Mouse (Mus musculus) CH12.LX (cell line): ENCODE results near the gene Imp4. TPM values are rescaled to one million over a fixed set of nuclear protein-coding genes. Genes with fewer than 3 reads are reported as not detected.

Source experiments
- DNase-seq: peaks from one replicate; pipeline ENCODE4 v3.0.0-alpha.2; 2013; ENCODE audit errors: extremely low read depth
- H3K27ac ChIP-seq: 2 replicates; pipeline ENCODE4 v1.5.1; 2012; ENCODE audit warnings: low read depth, mild to moderate bottlenecking, control low read depth, moderate library complexity; ENCODE audit not compliant: insufficient read depth
- H3K27me3 ChIP-seq: replicated peaks from 2 replicates; pipeline ENCODE3; 2012; ENCODE audit warnings: inconsistent platforms
- H3K36me3 ChIP-seq, 2 experiments: replicated peaks in 1 of 2; 2 replicates each; pipeline versions ENCODE3 to v1.6.1; 2012; ENCODE audit warnings: inconsistent platforms in 1 of 2, low read length in 1 of 2, mild to moderate bottlenecking in 1 of 2, mixed read lengths in 1 of 2, moderate library complexity in 1 of 2; ENCODE audit not compliant: control insufficient read depth in 1 of 2, insufficient read depth in 1 of 2
- H3K4me1 ChIP-seq, 2 experiments: 2 replicates each; pipeline ENCODE4 v1.6.1; 2012; ENCODE audit warnings: inconsistent platforms in 1 of 2, moderate library complexity in 1 of 2; ENCODE audit not compliant: insufficient read depth in 2 of 2, control insufficient read depth in 1 of 2
- H3K4me2 ChIP-seq: 2 replicates; pipeline ENCODE4 v1.6.1; 2012; ENCODE audit warnings: low read depth, mild to moderate bottlenecking, control low read depth; ENCODE audit not compliant: poor library complexity, insufficient read depth, severe bottlenecking
- H3K4me3 ChIP-seq, 3 experiments: fragments of 150-350 bp in 1 of 3; sonication (generic) in 1 of 3; replicated peaks in 1 of 3; 2 replicates each; pipeline versions ENCODE3 to v1.5.1; 2011 to 2012; ENCODE audit warnings: low read depth in 2 of 3, low read length in 2 of 3, mild to moderate bottlenecking in 2 of 3, moderate library complexity in 2 of 3, control low read depth in 1 of 3, improper control_type of control experiment in 1 of 3, inconsistent platforms in 1 of 3, mixed read lengths in 1 of 3; ENCODE audit not compliant: poor library complexity in 1 of 3
- H3K79me2 ChIP-seq: replicated peaks from 2 replicates; pipeline ENCODE4 v1.6.1; 2012; ENCODE audit warnings: mild to moderate bottlenecking, moderate library complexity; ENCODE audit not compliant: control insufficient read depth, poor library complexity, insufficient read depth, severe bottlenecking; ENCODE audit errors: extremely low read depth
- H3K9ac ChIP-seq: 2 replicates; pipeline ENCODE4 v1.6.1; 2012; ENCODE audit warnings: low read depth, mild to moderate bottlenecking, control low read depth, moderate library complexity; ENCODE audit not compliant: insufficient read depth
- H3K9me3 ChIP-seq: replicated peaks from 2 replicates; pipeline ENCODE3; 2012; ENCODE audit warnings: low read length, inconsistent platforms, mixed read lengths
- CHD1 ChIP-seq: IDR thresholded peaks from 2 replicates; pipeline ENCODE4 v1.6.1; 2012; ENCODE audit warnings: low read depth, low read length, improper control_type of control experiment, inconsistent platforms
- CHD2 ChIP-seq: IDR thresholded peaks from 2 replicates; pipeline ENCODE4 v1.6.1; 2011; ENCODE audit warnings: low read length, improper control_type of control experiment
- CTCF ChIP-seq, 2 experiments: IDR thresholded peaks in 1 of 2; conservative IDR thresholded peaks in 1 of 2; 2 replicates each; pipeline ENCODE4 v1.5.1; 2011 to 2012; ENCODE audit warnings: low read depth in 2 of 2, low read length in 2 of 2, improper control_type of control experiment in 1 of 2, inconsistent platforms in 1 of 2, mild to moderate bottlenecking in 1 of 2, moderate library complexity in 1 of 2
- ELF1 ChIP-seq: IDR thresholded peaks from 2 replicates; pipeline ENCODE4 v1.6.1; 2014; ENCODE audit warnings: low read depth, mild to moderate bottlenecking, inconsistent platforms, low read length, improper control_type of control experiment
- ETS1 ChIP-seq: conservative IDR thresholded peaks from 2 replicates; pipeline ENCODE4 v1.6.1; 2012; ENCODE audit warnings: low read depth, mild to moderate bottlenecking, inconsistent platforms, low read length, improper control_type of control experiment, moderate library complexity
- GABPA ChIP-seq: IDR thresholded peaks from 2 replicates; pipeline ENCODE4 v1.6.1; 2012; ENCODE audit warnings: low read depth, low read length, improper control_type of control experiment, inconsistent platforms; ENCODE audit not compliant: insufficient replicate concordance
- IRF4 ChIP-seq: IDR thresholded peaks from 2 replicates; pipeline ENCODE4 v1.6.1; 2014; ENCODE audit warnings: low read depth, mild to moderate bottlenecking, inconsistent platforms, low read length, improper control_type of control experiment
- JUN ChIP-seq: IDR thresholded peaks from 2 replicates; pipeline ENCODE4 v1.6.1; 2011; ENCODE audit warnings: low read depth, mild to moderate bottlenecking, low read length, improper control_type of control experiment, moderate library complexity; ENCODE audit not compliant: insufficient read depth
- JUND ChIP-seq: conservative IDR thresholded peaks from 2 replicates; pipeline ENCODE4 v1.6.1; 2011; ENCODE audit warnings: low read depth, low read length, improper control_type of control experiment
- KAT2A ChIP-seq: IDR thresholded peaks from 2 replicates; pipeline ENCODE4 v1.6.1; 2012; ENCODE audit warnings: low read length, improper control_type of control experiment, inconsistent platforms; ENCODE audit not compliant: insufficient replicate concordance
- MAFK ChIP-seq: IDR thresholded peaks from 2 replicates; pipeline ENCODE4 v1.6.1; 2011; ENCODE audit warnings: low read length, improper control_type of control experiment; ENCODE audit not compliant: insufficient replicate concordance
- MAX ChIP-seq: IDR thresholded peaks from 2 replicates; pipeline ENCODE4 v1.6.1; 2011; ENCODE audit warnings: low read length, improper control_type of control experiment
- MEF2A ChIP-seq: IDR thresholded peaks from 2 replicates; pipeline ENCODE4 v1.6.1; 2014; ENCODE audit warnings: low read depth, mild to moderate bottlenecking, inconsistent platforms, low read length, improper control_type of control experiment, borderline replicate concordance
- MYC ChIP-seq: IDR thresholded peaks from 2 replicates; pipeline ENCODE4 v1.6.1; 2011; ENCODE audit warnings: low read depth, mild to moderate bottlenecking, improper control_type of control experiment, low read length
- NRF1 ChIP-seq: IDR thresholded peaks from 2 replicates; pipeline ENCODE4 v1.6.1; 2014; ENCODE audit warnings: low read depth, mild to moderate bottlenecking, inconsistent platforms, low read length, improper control_type of control experiment, moderate library complexity
- PAX5 ChIP-seq: IDR thresholded peaks from 2 replicates; pipeline ENCODE4 v1.6.1; 2012; ENCODE audit warnings: low read length, inconsistent platforms, mixed read lengths
- POLR2AphosphoS2 ChIP-seq: IDR thresholded peaks from 2 replicates; pipeline ENCODE4 v1.6.1; 2011; ENCODE audit warnings: low read depth, low read length, improper control_type of control experiment
- RAD21 ChIP-seq: IDR thresholded peaks from 2 replicates; pipeline ENCODE4 v1.6.1; 2011; ENCODE audit warnings: low read depth, mild to moderate bottlenecking, low read length, improper control_type of control experiment, moderate library complexity
- RCOR1 ChIP-seq: conservative IDR thresholded peaks from 2 replicates; pipeline ENCODE4 v1.6.1; 2012; ENCODE audit warnings: low read depth, mild to moderate bottlenecking, inconsistent platforms, low read length, improper control_type of control experiment
- SMC3 ChIP-seq: IDR thresholded peaks from 2 replicates; pipeline ENCODE4 v1.6.1; 2011; ENCODE audit warnings: low read depth, low read length, improper control_type of control experiment
- TBP ChIP-seq: conservative IDR thresholded peaks from 2 replicates; pipeline ENCODE4 v1.6.1; 2011; ENCODE audit warnings: low read depth, low read length, improper control_type of control experiment
- TCF12 ChIP-seq: IDR thresholded peaks from 2 replicates; pipeline ENCODE4 v1.6.1; 2014; ENCODE audit warnings: low read depth, mild to moderate bottlenecking, inconsistent platforms, low read length, improper control_type of control experiment
- UBTF ChIP-seq: IDR thresholded peaks from 2 replicates; pipeline ENCODE4 v1.6.1; 2012; ENCODE audit warnings: low read depth, mild to moderate bottlenecking, inconsistent platforms, low read length, improper control_type of control experiment, moderate library complexity
- USF1 ChIP-seq: IDR thresholded peaks from 2 replicates; pipeline ENCODE4 v1.6.1; 2014; ENCODE audit warnings: low read depth, mild to moderate bottlenecking, inconsistent platforms, low read length, improper control_type of control experiment
- USF2 ChIP-seq: conservative IDR thresholded peaks from 2 replicates; pipeline ENCODE4 v1.6.1; 2011; ENCODE audit warnings: low read depth, low read length, improper control_type of control experiment
- ZC3H11A ChIP-seq: IDR thresholded peaks from 2 replicates; pipeline ENCODE4 v1.6.1; 2012; ENCODE audit warnings: low read depth, mild to moderate bottlenecking, inconsistent platforms, low read length, improper control_type of control experiment
- ZKSCAN1 ChIP-seq: IDR thresholded peaks from 2 replicates; pipeline ENCODE4 v1.6.1; 2012; ENCODE audit warnings: low read depth, inconsistent platforms, low read length, improper control_type of control experiment, borderline replicate concordance
- ZMIZ1 ChIP-seq: IDR thresholded peaks from 2 replicates; pipeline ENCODE4 v1.6.1; 2012; ENCODE audit warnings: low read depth, mild to moderate bottlenecking, inconsistent platforms, low read length, improper control_type of control experiment
- ZNF384 ChIP-seq: IDR thresholded peaks from 2 replicates; pipeline ENCODE4 v1.6.1; 2012; ENCODE audit warnings: low read depth, low read length, improper control_type of control experiment, inconsistent platforms
- dilution Hi-C: fragments of 300-500 bp; cut with MboI; formaldehyde crosslinking; loops from 2 replicates; pipeline ENCODE4 v1.14.3; 2020; ENCODE audit warnings: low sequenced_read_pairs; ENCODE audit not compliant: extremely low pct_unique_long_range_greater_than_20kb, extremely low pct_ligation_motif_present
- in situ Hi-C: fragments of 300-500 bp; cut with MboI; formaldehyde crosslinking; loops from 3 replicates; pipeline ENCODE4 v1.14.3; 2019; ENCODE audit warnings: low sequenced_read_pairs, low pct_ligation_motif_present, low pct_unique_long_range_greater_than_20kb, mixed read lengths
- polyA plus RNA-seq: library from polyadenylated mRNA; unstranded; fragments of >175 nt; gene quantifications from 2 replicates; pipeline ENCODE4 v1.2.1, GENCODE M21; 2012; ENCODE audit warnings: low read depth; ENCODE audit not compliant: insufficient read length
- total RNA-seq, 2 experiments: library from RNA; depleted of rRNA; stranded (reverse); fragments of 300-350 nt in 1 of 2; fragments of >200 nt in 1 of 2; gene quantifications; 2 replicates each; pipeline ENCODE4 v1.2.3; 2012 to 2014

Imp4 gene
- total and polyA plus RNA-seq, 3 experiments, result 91.0 to 199 (median 107) TPM

GRCm38 (mm10) chr1:34485461-34486188 lies 46.0 kb downstream of the Imp4 start (continued):
- TF ChIP-seq TBP (0 out of 2 replicates have a peak, but pooled peaks have one; percentile 47), ZNF384 (0 out of 2 replicates have a peak, but pooled peaks have one; percentile 2), USF1 (no peak), ETS1 (peak; percentile 87), USF2 (no peak), MYC (0 out of 2 replicates have a peak, but pooled peaks have one; percentile 18), IRF4 (peak; percentile 38; the same call in 1 of the 2 replicates), CHD2 (no peak), NRF1 (no peak), GABPA (no peak), CTCF (conservative IDR thresholded peaks at IDR 0.05 in 1 of 2, IDR thresholded peaks at IDR 0.05 in 1 of 2; ENCODE audit: low read depth in 2 of 2, low read length in 2 of 2) (peak; percentile 60 to 88)

DNA sequence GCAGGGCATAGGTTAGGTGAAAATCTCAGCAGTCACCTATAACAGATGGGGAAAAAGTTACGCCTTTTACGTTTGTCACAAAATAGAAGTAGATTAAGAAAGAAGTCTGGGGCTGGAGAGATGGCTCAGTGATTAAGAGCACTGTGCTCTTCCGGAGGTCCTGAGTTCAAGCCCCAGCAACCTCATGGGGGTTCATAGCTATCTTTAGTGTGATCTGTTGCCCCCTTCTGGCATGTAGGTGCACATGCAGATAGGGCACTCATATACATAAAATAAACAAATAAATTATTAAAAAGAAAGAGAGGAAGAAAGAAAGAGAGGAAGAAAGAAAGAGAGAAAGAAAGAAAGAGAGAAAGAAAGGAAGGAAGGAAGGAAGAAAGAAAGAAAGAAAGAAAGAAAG lies 47.7 kb downstream of the Imp4 start:
- Histone ChIP-seq H3K27me3 (no peaks in the 10 kb centered on the region), H3K9me3 (peaks cover 4% of the 10 kb centered on the region), H3K27ac (no peak overlapping the region), H3K4me3 (no peak overlapping the region), H3K4me1 (peaks cover 5 to 54% of the 10 kb centered on the region in 2 experiments), H3K36me3 (peaks cover 6 to 8% of the 10 kb centered on the region in 2 experiments), H3K9ac (no peak overlapping the region), H3K79me2 (no peaks in the 10 kb centered on the region; the same call in 1 of the 2 replicates), H3K4me2 (no peak overlapping the region)
- DNase-seq, result no peak
- in situ Hi-C loops (no loop called here), dilution Hi-C loops (no loop called here)
- TF ChIP-seq KAT2A, result no peak
- TF ChIP-seq ELF1, result no peak
- no peak for TF ChIP-seq ZKSCAN1
- peak; percentile 37 for TF ChIP-seq SMC3
- no peak for TF ChIP-seq GABPA
- peak in 1 of 2 experiments; percentile 53; a peak in 2 of 4 replicates for TF ChIP-seq CTCF (conservative IDR thresholded peaks at IDR 0.05 in 1 of 2, IDR thresholded peaks at IDR 0.05 in 1 of 2; ENCODE audit: low read depth in 2 of 2, low read length in 2 of 2)
- TF ChIP-seq POLR2AphosphoS2, result no peak
- no peak for TF ChIP-seq JUND
- TF ChIP-seq USF2, result no peak
- TF ChIP-seq JUN, result no peak
- TF ChIP-seq MEF2A, result no peak
- TF ChIP-seq TCF12, result no peak
- TF ChIP-seq ETS1, result no peak
- no peak for TF ChIP-seq CHD1
- no peak for TF ChIP-seq UBTF
- TF ChIP-seq RCOR1, result no peak
- no peak for TF ChIP-seq TBP
- no peak for TF ChIP-seq ZMIZ1
- no peak for TF ChIP-seq ZC3H11A
- TF ChIP-seq MYC, result no peak
- no peak for TF ChIP-seq MAX
- no peak for TF ChIP-seq PAX5
- no peak for TF ChIP-seq MAFK
- TF ChIP-seq RAD21, result peak; percentile 27
- TF ChIP-seq IRF4, result no peak
